Comparison of ENCODE assay signal across 16 mouse cellular contexts in the genomic region with DNA sequence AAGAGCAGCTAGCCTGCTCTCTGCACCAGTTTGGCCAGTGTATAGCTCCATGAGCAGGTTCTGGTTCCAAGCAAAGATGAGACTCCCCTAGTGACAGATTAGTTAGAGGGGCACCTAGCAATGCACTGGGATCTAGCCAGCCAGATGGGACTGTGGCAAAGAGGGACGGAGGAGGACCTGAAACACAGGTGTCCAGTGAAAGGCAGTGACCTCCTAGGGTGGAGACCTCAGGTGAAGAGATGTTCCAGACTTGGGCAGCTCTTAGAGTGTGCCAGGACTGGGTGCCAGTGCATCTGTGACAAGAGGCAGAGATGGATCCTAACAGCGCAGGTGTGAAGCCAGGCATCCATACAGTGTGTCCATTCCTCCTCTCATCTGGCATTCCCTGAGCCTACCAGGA. TPM values are rescaled to one million over a fixed set of nuclear protein-coding genes. Genes with fewer than 3 reads are reported as not detected.
"Had no signal": no experiment of that assay in that cellular context is flagged by ENCODE, and none has a peak within 500 bp of the region (broad histone marks: within the 10 kb centered on the region; RNA-seq: fewer than 3 reads in every experiment).

No protein-coding gene starts in this region.

- H3K27me3 ChIP-seq: midbrain, embryonic 13.5 days; neural tube, embryonic 15.5 days had no signal

- DNase-seq: kidney, postnatal 14 days; lung, embryonic 14.5 days; lung, postnatal 10 days; lung, postnatal 4 days; right cerebral cortex, adult 18-20 months; right cerebral cortex, postnatal 25 days; thymus, postnatal 36 days had no signal

- H3K9me3 ChIP-seq: kidney, embryonic 15.5 days; limb, embryonic 15.5 days; liver, embryonic 12.5 days; midbrain, embryonic 13.5 days; neural tube, embryonic 15.5 days had no signal

- H3K27ac ChIP-seq: kidney, embryonic 15.5 days; limb, embryonic 15.5 days; liver, embryonic 12.5 days; neural tube, embryonic 15.5 days had no signal

- H3K9ac ChIP-seq: kidney, embryonic 15.5 days; limb, embryonic 15.5 days; liver, embryonic 12.5 days; lung, embryonic 14.5 days had no signal

- H3K36me3 ChIP-seq: kidney, embryonic 15.5 days; limb, embryonic 15.5 days; liver, embryonic 12.5 days had no signal

- H3K4me3 ChIP-seq: kidney, embryonic 15.5 days; limb, embryonic 15.5 days; liver, embryonic 12.5 days; midbrain, embryonic 13.5 days; neural tube, embryonic 15.5 days had no signal

- ATAC-seq: liver, embryonic 12.5 days; midbrain, embryonic 13.5 days had no signal

- H3K4me2 ChIP-seq: kidney, embryonic 15.5 days; limb, embryonic 15.5 days; liver, embryonic 12.5 days; lung, embryonic 14.5 days; midbrain, embryonic 13.5 days; neural tube, embryonic 15.5 days had no signal

RNA-seq across cellular contexts. Expression of a gene that starts 10.9 kb away (rescaled TPM):
- total RNA-seq: megakaryocyte, adult 5-6 weeks had no signal
- polyA plus RNA-seq: liver, embryonic 12.5 days; liver, embryonic 16.5 days; thymus, postnatal 0 days had no signal

RNA-seq across cellular contexts. Expression of a gene that starts 25.5 kb away (rescaled TPM):
- total RNA-seq: megakaryocyte, adult 5-6 weeks had no signal
- polyA plus RNA-seq: limb, embryonic 11.5 days; thymus, postnatal 0 days had no signal

RNA-seq across cellular contexts. Expression of a gene that starts 55.8 kb away (rescaled TPM):
- polyA plus RNA-seq: liver, embryonic 16.5 days had no signal
